Mouse (Mus musculus) brain, embryonic 14.5 days (tissue): ENCODE results near the gene Greb1. TPM values are rescaled to one million over a fixed set of nuclear protein-coding genes. Genes with fewer than 3 reads are reported as not detected.

Experiments
- DNase-seq: peaks from one replicate; pipeline ENCODE4 v3.0.0-alpha.2; 2011; ENCODE audit warnings: low read depth
- CTCF ChIP-seq: fragments of 200-500 bp; IDR thresholded peaks from 2 replicates; pipeline ENCODE4 v1.5.1; 2012; ENCODE audit warnings: inconsistent platforms, mild to moderate bottlenecking, moderate library complexity, borderline replicate concordance; ENCODE audit not compliant: insufficient read depth, insufficient read length; ENCODE audit errors: extremely low read depth
- POLR2A ChIP-seq: fragments of 200-500 bp; IDR thresholded peaks from 2 replicates; pipeline ENCODE4 v1.6.1; 2012; ENCODE audit warnings: mild to moderate bottlenecking, inconsistent platforms, borderline replicate concordance; ENCODE audit not compliant: poor library complexity, insufficient read depth, insufficient read length, severe bottlenecking; ENCODE audit errors: extremely low read depth
- polyA plus RNA-seq: library from polyadenylated mRNA; depleted of rRNA; stranded (reverse); fragments of >200 nt; gene quantifications from 2 replicates; pipeline ENCODE4 v1.2.3, GENCODE M21; 2012

Greb1 gene
- polyA plus RNA-seq, 1 experiment, result 4.8 TPM

DNA sequence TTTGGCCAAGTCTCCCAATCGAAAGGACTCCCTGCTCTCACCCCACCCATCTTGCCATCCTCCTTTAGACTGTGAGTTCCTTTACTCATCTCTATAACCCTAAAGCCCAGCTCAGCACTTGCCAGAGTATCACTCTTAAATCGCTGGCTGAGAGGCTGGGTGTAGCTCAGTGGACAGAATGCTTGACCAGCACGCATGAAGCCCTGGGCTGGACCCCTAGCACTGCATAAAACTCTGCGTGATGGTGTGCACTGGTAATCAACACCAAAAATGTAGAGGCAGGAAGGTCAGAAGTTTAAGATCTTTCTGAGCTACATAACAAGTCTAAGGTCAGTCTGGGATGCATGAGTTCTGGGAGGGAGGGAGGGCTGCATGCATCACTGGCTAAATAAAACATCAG, 26.1 kb downstream of the Greb1 start:
- no peak for DNase-seq
- TF ChIP-seq POLR2A, result no peak
- no peak for TF ChIP-seq CTCF

DNA sequence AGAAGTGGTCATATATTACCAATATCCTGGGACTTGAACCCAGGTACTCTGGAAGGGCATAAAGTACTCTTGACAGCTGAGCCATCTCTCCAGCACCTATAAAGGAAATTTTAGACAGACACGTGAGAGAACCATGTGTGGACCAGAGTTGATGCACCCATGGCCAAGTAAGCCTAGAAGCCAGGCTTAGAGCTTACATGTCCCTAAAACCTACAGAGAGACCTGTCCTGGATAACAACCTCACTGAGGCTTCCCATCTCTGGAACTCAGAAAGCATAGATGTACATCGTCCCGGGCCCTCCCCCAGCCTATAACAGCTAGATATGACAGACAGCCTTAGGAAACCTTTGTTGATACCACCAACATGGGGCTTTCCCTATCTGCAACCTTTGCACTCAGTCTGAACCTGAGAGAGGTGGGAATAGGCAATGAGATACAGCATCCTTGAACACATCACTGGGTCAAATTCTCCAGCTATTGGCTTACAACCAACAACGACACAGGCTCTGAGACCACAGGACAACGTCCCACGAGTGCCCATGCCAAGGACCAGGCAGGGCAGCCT, 31.0 kb downstream of the Greb1 start:
- TF ChIP-seq POLR2A, result no peak
- TF ChIP-seq CTCF, result no peak
- no peak for DNase-seq

DNA sequence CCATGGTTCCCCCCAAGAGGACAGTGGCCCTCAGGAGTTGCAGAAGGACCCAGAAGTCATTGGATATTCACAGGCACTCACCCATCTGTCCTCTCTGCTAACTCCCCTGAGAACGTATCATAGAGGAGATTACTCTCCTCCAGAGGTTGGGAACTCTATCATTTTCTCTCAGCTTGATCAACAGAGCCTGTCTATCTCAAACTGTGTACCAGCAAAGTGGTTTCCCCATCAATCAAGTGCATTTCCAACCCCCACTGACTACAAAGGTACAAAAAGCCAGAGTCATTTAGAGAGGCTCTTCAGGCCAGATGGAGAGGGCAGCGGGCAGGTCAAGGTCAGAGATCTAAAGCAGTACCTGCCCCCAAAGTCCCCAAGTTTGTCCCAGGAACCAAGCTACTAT, 32.0 kb downstream of the Greb1 start:
- no peak for DNase-seq
- TF ChIP-seq POLR2A, result no peak
- TF ChIP-seq CTCF, result no peak

DNA sequence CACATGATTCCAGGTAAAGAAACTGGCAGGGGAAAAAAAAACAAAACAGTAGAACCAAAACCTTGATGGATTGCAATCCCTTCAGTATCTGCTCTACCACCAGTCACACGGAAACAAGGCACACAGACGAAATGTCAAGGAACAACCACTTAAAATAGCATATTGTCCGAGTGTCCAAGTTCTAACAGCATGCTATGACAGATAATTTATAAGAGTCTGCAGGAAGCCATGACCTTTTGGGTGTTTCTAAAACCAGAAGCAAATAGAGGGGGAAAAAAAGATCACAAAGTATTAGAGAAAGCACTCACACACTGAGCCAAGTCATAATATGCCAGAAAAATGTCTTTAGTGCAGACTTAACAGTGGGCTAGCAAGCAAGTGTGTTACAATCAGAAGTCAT, 32.4 kb downstream of the Greb1 start:
- no peak for DNase-seq
- no peak for TF ChIP-seq CTCF

DNA sequence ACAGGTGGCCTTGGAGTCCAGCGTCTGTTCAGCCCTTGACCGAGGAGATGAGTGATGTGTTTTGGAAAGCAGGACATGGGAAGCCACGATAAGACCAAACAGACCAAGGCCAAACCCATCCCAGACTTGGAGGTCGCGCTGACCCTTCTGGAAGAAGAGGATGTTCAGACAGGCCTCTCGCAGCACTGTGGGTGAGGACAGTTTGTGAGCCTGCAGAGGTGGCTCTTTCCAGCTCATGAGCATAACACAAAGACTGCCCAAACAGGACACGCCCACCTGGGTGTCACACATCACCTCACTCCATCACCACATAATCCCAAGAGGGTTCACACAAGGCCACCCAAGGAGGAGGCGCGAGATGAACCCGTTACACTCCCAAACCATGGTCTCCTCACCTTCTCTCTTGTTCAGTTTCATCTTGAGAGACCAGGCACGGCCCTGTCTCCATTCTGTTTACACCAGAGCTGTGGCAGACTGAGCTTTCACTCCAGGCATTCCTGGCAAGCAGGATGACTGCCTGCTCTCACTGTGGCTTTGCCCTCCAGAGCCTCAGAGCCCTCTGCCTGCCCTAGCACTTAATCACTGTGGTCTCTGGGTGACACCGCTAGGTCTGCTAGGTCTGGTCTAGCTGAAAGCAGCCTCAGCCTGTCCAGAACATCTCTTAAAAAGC, 35.8 kb downstream of the Greb1 start:
- DNase-seq, result no peak
- TF ChIP-seq POLR2A, result no peak
- no peak for TF ChIP-seq CTCF

DNA sequence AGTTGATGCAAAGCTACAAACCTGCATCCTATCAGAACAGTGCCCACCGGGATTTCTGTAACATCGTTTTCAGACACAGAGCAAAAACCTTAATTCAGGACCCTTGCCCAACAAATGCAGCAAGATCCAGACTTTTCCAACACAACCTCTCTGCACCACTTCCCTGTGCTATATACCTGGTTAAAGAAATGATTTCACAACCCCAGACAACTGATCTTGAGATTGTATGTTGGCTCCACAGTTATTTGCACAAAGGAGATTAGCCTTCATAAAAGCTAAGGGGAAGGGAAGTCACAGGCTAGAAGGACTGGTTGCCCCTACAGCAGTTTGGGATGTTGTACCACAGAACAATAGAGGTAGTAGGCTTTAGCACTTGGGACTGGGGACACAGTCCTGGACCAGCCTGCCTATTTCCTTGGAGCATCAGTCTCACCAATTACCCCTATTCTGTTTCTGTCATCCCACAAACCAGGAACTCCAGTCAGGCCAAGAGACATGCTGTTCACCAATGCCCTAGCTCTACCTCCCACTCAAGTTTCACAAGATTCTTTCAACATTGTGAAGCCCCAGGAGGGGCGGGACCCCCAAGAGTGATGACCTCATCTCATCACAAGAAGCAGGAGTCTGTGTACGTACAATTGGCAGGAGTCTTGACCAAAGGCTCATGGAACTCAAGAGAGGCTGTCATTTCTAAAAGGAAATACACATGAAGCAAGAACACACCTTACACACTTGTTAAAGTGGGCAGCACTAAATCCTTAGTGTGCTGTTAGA, 36.9 kb downstream of the Greb1 start:
- no peak for TF ChIP-seq POLR2A
- TF ChIP-seq CTCF, result no peak
- no peak for DNase-seq

DNA sequence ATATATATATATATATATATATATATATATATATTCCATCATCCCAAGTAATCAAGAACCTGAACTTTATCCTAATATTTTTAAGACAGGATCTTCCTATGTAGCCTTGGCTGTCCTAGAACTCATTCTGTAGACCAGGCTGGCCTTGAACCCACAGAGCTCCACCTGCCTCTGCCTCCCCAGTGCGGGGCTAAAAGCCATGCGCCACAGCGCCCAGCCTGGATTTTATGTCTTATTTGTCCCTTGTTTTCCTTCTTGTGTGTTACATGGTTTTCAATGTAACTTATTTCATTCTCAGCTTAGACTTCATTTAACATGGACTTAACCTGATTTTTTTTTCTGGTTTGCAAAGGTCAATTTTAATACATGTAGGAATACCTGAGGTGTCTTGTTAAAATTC, 39.2 kb downstream of the Greb1 start:
- TF ChIP-seq CTCF (no peak), POLR2A (no peak)
- no peak for DNase-seq

DNA sequence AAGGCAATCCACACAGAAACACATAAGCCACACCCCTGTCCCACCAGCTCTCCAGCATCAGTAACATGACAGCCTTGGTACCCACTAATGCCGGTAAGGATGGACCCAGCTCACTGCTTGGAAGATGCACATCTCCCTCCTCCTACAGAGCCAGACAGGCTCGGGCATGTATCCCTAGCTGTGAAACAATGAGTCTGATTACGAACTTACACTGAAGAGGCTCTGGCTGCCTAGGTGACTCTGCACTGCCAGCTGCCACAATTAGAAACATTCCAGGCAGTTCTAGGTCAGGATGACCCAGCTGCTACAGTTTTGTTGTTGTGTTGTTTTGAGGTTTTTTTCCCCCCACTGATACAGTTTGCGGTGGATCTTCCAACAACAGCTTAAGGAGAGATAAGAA, 40.4 kb downstream of the Greb1 start:
- DNase-seq, result no peak
- TF ChIP-seq POLR2A (no peak), CTCF (no peak)

DNA sequence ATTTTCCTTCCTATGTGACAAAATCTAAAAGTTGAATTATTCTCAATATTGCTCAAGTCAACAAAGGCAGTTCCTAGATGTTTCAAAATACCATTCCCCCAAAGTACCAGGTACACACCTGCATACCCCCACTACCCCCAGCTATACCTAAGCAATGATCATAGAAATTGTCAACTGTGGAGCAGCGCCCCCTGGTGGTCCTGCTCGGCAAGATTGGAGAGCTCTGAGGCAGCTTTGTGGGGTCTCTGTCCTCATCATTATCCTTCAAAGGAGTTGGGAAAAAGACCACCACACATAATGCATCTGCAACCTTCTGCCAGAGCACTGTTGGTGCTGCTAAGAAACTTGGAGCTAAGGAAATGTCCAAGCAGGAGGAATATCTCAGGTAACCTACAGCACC, 46.4 kb downstream of the Greb1 start:
- peak; percentile 43 for DNase-seq
- TF ChIP-seq POLR2A (no peak), CTCF (peak; percentile 85)

DNA sequence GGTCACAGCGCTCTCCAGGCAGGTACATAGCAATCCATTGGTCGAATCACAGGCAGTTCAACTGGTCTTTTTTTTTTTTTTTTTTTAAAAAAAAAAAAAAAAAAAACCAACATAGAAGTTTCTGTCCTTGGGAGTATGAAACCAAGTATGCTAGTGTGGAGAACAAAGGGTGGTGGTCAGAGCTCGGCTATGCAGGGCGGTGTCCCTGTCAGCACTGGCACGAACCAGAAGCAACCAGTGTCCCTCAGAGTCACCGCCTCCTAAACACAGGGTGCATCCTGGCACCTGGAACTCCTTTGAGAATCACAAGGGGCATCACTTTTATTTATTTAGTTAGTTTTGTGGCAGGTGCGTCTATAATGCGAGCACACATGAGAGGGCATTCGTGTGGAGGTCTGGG, 47.1 kb downstream of the Greb1 start:
- TF ChIP-seq CTCF (no peak), POLR2A (no peak)

DNA sequence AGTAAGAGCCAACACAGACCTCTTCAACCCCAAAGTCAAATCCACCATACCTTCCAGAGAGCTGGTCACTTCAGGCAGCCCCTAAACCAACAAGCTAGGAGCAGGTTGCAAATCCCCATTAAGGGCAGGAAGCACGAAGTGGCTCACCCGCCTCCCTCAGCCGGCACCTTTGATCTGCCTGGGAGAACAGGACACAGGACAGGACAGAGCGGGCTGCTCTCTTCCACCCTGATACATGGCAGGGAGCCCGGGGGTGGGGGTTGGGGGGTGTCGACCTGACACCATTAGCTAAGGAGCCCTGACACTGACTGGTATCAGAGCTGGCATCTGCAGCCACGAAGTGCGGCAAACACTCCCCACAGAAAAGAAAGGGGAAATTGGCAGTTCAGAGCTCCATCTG, 47.6 kb downstream of the Greb1 start:
- peak; percentile 16 for DNase-seq
- no peak for TF ChIP-seq CTCF
- no peak for TF ChIP-seq POLR2A

More for the DNA sequence above, 47.1 kb downstream of the Greb1 start:
- DNase-seq, result no peak

DNA sequence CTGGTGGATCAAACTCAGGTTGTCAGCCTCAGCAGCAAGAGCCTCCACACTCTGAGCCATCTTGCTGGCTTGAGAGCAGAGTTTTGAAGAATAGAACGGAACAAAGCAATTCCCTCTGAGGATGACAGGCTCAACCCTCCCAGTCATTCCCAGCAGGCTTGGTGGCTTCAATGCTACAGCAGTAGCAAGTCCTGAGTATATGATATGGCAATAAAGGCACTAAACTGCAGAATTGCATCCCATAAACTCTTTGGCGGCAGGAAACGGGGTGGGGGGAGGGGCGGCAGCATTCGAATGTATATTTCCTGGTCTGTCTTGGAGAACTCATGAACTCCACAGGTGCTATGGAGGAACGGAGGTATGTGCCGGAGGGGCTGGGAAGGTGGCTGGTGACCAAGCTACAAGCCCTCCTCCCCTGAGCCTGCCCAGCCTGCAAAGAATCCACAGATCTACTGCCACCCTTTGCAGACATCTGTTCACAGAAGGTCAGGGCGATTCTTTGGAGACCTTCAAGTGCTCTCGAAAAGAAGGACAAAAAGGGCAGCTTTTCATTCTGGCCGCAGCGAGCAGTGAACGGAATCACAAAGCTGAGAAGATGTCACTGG, 48.3 kb downstream of the Greb1 start:
- no peak for DNase-seq

DNA sequence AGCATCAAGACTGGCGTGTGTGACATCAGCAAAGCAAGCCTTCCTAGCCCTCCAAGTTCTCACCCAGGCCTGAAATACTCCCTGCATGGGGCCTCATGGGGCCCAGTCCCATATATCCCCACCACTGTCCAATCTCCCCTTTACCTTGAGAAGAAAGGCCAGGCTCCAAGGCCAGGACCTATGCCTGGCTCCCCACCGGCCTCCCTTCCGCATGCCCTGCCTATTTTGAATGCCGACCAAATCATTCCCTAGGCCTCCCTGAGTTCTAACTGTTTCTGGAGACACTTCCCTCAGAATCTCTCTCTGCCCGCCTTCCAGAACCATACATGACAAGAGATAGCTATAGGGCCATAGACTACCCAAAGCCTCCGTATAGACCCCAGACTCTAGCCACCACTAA, 49.1 kb downstream of the Greb1 start:
- TF ChIP-seq POLR2A, result no peak
- TF ChIP-seq CTCF, result no peak
- DNase-seq, result no peak

More for the DNA sequence above, 48.3 kb downstream of the Greb1 start:
- no peak for TF ChIP-seq POLR2A
- TF ChIP-seq CTCF, result no peak
